Mouse (Mus musculus) neural tube, embryonic 10.5 days (tissue): ENCODE data around the gene Shroom3.

Experiments used
- DNase-seq: peaks from one replicate; pipeline ENCODE4 v3.0.0-alpha.2; 2017; ENCODE audit warnings: low spot score; ENCODE audit errors: extremely low spot score

Shroom3 gene

DNA sequence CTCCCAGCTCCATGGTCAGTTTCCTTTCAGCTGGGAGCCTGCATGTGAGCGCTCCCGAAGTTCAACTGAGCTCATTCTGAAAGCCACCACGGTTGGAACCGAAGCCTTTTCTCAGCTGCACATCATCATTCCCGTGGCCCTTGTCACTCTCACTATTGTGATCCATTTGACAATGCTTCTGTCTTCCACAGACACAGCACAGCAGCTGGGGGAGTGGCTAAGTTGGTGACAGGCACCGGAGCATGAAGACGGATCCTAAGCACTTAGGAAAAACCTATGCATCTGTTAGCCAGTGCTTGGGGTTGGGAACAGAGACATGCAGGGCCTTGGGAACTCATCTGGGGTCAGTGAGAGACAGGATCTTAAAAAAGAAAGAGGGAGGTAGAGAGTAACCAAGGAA lies 121.1 kb downstream of the Shroom3 start:
- no peak for DNase-seq

DNA sequence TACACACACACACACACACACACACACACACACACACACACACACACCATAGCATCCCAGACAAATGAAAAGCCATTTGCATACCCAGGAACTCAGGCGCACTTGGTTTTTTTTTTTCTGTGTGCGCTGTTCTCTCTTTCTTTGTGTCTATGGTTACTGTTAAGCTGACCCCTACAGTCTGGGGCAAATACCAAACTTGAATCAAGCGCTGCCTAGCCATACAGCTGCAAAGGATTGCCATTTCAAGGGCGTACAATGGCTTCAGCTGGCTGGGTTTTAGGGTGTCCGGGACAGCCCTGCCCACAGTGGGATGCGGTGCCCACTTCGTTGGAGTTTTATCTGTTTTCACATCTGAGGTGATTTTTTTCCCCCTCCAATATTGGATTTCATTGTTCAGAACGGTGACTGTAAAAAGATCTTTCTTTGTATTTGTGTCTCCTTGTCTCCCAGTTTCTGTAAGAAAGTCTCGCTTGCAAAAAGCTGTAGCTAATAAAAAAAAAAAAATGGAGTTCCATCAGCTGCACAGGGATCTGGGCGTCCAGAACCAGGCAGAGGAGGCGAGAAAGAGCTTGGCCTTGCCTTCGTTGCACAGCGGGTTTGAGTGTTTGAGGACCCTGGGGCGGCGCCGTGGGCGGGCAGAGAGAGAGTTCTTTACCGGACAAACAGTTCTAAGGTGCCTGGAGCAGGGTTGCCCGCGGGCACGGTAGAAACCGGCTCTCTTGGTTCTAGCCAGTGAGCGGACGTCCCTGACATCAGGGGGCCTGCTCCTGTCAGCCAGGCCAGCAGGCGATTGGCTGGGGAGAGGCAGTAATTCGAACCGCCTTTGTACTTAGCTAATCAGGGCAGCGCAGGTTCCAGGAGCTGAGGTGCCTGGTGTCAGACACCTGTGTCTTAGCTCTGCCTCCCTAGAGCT lies 125.5 kb downstream of the Shroom3 start:
- DNase-seq = peak; percentile 77

DNA sequence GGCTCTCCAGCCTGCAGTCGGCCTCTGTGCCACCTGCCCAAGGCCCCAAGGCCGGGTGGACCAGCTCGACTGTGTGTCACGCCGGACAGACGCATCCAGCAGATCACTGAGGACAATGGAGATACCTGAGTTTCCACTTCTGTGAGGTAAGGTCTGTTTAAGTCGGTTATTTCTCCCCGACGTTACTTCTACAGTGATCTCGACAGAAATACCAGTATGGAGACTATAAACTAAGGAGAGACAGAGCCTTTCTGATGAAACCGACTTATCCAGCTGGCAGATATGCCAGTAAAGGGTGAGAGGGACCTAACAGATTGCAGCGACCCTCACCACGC lies 126.1 kb downstream of the Shroom3 start:
- no peak for DNase-seq

DNA sequence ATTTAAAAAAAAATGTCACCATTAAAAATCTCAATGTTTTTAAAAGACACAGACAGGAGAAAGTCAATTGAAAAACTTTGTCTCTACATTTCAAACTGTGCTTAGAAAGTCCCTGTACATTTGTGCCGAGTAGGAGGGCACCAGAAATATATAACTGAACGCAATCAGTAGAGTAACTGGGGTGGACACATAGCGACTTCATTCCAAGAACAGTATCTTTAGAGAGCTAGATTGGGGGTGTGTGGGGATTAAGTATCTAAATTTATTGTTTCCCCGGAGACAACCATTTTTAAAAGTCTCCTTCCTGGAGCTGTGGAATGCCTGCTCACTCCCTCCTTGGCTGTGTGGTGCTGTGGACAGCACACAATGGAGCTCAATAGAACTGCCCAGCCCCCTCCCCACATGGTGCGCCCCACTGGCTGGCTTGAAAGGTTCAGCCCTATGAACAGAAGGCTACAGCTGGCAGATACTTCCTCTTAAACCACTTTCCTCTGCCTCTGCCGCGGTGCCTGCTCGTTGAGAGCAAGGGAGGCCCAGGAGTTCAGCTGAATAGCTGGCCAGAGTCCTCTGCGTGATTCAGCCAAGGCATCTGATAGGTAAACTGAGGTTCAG lies 127.8 kb downstream of the Shroom3 start:
- peak; percentile 72 for DNase-seq

DNA sequence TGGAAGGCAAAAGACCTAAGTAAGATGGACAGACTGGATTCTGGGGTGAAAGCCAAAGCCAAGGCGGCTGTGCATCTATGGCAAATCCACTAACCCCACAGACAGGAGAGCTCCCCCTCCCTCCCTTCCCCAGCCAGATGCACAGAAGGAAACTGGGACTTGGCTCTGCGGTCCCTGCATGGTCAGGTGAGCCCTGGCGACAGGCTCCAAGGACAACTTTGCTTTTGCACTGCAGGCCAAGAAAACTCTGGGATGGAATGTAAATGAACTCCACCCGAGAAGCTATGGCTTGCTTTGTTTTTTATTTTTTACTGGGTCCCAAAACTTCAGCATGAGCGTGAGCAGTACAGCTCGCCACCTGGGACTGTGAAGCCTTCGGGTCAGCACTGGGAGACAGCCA lies 128.5 kb downstream of the Shroom3 start:
- peak; percentile 24 for DNase-seq

DNA sequence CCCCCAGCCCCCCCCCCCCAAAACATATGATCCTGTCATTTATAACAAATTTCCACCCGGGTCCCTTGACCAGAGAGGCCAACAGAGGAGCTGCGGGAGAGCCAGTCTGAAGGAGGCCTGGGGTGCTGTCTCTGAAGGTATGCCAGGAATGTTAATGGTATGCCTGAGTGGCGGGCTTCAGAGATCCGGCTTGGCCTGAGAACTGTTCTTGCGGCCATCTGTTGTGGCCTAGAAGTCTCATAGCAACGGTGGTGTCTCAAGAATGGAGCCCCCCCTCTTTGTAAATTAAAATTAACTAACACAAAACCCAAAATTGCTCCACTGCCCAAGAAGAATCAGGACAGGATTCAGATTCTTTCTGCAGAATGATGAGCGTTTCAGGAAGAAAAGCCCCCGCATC lies 129.7 kb downstream of the Shroom3 start:
- peak; percentile 61 for DNase-seq

DNA sequence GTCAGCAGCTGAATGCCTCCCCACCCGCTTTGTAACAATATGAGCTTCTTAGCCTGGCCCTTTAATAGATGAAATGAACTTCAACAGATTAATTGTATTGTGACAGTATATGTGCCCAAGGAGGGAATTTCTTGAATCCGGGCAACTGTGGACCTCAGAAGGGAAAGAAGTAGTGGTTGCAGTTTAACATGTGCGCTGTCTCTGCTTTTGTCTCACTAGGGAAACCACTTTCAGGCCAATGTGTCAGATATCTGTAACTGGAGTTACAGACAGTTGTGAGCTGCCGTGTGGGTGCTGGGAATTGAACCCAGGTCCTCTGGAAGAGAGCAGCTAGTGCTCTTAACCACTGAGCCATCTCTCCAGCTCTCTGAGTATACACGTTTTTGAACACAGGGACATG lies 130.3 kb downstream of the Shroom3 start:
- peak; percentile 19 for DNase-seq

DNA sequence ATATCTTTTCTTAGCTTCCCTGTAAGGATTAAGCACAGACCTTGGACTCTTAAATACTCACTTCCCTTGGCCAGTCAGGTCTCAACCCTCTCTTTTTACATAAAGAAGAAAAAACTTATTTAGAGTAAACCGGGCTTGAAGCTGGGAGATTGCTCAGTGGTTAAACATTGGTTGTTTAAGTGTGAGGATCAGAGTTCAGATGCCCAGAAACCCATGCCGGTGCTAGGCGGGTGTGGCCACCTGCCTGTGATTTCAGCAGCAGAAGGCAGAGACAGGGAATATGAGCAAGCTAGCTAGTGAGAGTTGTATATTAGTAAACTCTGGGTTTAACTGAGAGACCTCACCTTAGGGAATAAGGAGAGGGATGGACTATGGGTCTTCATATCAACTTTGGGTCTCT lies 131.4 kb downstream of the Shroom3 start:
- DNase-seq = no peak

DNA sequence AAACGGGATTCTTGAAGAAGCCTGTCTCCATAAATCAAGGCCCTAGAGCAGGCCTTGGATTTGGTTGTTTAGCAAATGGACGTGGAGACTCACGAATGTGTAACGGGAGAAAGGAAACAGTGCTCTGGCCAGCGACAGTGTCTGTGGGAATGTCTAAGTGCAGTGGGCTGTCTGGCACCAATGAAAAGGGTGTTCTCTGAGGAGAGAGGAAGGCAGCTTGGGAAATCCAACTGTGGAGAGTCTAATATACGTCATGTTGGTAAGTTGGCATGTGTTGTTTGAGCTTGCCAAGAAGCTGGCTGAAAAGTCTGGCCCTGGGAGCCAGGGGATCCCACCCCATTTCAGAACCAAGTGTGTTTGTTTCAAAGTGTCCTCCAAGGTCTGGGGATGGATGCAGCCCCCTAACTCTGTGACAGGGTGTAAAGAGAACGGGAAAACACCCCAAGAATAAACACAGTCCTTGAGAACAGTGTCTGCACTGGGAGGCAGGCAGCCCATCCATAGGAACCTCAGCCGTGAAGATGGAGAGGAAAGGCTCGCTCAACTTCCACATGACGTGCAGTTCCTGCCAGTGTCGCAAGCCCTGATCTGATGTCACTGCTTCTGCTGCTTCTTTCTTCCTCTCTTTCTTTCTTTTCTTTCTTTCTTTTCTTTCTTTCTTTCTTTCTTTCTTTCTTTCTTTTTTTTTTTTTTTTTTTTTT lies 134.0 kb downstream of the Shroom3 start:
- DNase-seq = peak; percentile 16

DNA sequence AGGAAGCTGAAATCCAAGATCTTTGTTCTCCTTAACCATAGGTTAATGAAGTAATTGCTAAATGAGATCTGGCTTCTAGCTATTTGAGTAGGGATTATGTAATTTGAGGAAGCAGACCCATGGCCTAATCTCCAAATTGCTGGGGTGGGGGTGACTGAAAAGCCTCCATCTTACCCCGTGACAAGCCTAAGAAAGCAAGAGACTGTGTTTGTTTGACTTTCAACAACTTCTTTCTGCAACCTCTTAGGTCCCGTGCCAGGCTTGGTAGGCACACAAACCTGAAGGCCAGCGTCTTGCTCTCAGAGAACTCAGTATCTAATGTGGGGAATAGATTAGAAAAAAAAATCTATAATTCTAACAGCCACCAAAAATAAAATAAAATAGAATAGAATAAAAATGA lies 138.1 kb downstream of the Shroom3 start:
- DNase-seq = no peak

DNA sequence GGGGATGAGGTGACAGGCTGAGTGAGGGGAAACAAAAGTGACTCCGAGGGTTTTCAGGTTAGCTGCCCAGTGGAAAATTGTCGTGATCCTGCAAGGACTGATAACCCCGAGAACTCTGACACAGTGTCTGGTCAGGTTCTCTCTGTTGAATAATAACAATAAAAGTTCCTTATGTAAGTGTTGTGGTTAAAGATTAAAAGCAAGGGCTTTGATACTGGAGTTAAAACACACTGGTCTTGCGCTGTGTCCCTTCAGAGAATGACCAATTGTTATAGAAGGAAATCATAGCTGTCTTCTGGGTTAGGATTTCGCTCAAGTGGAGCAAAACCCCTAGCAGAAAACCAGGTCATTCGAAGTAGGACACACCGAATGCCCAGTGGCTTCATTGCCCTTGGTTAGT lies 140.3 kb downstream of the Shroom3 start:
- DNase-seq = no peak

DNA sequence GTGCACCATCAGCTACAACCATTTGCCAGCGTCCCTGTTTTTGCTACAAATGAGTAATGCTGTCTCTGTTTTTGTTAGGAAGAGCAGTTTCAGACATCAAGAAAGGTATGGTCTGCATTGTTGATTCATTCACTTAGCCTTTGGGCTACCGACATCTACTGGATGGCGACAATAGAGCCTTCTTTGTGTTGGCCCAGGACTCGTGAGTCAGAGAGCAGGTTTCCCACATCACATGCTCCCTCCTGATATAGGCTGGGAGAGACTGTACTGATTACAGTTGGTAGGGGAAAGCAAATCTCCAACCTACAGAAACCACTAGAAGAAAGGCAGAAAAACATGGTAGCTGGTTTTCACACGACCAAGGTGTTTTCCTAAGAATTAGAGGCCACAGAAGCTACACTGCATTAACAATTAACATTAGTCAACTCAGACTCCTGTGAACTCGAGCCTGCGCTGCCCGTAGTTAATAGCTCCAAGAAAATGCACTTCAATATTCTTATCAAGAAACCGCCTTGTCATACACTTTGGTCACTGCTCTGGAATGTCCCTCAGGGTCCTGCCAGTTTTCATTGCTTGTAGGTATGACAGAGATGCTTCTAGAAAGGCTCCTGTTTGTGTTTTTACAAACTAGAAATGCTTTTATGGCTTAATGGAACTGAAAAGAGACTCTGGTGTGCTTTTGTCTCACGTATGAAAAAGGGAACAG lies 141.2 kb downstream of the Shroom3 start:
- DNase-seq = no peak

DNA sequence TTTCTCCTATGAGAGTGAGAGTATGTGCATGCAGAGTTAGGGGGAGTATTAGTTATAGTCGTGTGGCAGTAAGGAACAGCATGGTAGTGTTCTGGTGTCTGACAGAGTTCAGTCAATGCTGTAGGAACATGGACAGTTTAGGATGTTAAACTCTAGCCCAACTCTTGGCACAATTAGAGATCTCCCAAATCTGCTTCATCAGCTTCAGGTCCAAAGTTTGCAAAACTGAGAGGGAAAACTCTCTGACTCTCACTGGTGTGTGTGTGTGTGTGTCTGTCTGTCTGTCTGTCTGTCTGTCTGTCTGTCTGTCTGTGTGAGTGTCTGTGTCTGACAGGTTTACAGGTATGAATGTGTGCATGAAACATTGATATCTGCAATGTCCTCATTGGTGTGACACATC lies 147.2 kb downstream of the Shroom3 start:
- no peak for DNase-seq

DNA sequence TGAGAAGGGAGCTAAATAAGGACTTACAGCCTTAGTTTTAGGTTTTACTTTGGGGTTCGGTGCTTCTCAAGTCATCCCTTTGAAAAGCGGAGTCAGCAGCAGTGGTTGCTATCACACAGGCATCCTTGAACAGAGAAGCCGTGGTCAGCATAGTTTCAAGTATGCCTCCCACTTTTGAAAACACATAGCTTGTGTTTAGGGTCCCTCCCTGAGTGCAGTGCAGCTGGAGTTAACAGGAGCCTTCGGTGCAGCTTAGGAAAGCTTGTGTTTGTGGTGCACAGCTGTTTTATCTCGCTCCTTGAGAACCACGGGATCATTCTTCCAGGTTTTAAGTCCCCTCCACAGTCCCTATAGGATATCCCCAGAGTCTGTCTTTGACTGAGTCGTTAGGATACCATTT lies 151.3 kb downstream of the Shroom3 start:
- DNase-seq = no peak

DNA sequence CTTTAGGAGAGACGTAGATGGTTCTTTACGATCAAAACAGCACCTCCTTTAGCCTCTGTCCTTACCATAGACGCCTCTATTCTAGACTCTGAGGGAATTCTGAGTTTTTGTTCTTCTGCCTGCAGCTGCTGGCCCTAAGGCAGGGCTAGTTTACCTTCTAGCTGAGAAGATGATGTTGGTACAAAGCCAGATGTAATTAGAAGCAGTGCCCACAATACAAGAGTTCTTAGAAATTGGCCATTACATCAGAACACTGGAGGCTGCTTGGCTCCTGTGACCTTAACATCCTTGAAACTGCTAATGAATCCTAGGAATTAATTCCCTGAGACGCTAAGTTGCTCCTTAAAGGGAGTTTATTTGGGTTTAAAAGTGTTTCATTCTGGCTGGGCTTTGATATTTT lies 154.1 kb downstream of the Shroom3 start:
- no peak for DNase-seq

DNA sequence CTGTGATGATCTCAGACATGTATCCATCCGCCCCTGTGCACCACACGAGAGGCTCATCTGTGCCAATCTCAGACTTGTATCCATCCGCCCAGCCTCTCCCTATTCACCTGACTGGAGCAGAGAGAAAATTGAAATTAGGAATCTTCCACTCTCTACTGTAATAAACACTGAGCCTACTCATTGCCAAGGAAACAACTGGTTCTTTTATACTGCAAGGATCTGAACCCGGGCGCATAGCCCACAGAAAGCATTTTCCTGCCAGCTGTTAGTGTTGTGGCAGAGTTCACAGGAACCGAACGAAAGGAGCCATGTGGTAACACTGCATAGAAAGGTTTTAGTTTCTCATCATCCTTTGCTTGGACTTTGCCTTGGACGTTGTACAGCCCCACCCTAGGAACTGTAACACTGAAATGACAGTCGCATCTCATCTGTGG lies 155.1 kb downstream of the Shroom3 start:
- no peak for DNase-seq

DNA sequence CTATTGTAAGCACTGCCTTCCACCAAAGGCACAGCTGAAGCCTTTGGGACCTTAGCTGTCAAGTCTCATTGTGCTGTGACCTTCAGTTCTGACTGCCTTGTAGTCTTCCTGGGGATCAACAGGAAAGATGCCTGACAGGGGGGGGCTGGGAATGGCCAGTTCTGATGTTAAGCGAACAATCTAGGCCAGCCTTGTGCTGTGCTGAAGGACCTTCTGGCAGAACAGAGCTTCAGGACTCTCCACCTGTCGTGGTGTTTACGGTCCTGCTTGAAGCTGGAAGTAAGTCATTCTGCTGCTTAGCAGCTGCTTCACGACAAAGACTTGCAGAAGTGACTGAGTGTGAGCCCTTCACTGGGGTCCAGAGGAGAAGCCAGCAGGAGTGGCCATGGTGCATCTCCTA lies 156.1 kb downstream of the Shroom3 start:
- DNase-seq = no peak

DNA sequence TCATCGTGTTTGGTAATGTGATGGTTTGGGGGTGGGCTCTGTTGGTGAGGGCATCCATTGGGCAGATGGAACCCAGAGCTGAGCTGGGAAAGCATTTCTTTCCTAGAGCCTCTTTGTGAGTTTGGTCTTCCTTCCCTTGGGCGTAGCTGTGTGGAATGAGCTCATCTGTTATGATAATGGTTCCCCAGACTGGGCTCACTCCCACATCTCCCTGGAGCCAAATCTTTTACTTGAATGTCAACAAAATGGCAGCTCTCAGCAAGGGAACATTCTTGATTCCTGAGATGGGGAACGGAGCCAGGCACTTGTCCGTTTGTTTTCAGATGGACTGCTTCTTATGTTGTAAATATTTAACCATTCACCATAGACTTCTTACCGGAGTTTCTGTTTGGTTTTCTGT lies 158.2 kb downstream of the Shroom3 start:
- DNase-seq = no peak

DNA sequence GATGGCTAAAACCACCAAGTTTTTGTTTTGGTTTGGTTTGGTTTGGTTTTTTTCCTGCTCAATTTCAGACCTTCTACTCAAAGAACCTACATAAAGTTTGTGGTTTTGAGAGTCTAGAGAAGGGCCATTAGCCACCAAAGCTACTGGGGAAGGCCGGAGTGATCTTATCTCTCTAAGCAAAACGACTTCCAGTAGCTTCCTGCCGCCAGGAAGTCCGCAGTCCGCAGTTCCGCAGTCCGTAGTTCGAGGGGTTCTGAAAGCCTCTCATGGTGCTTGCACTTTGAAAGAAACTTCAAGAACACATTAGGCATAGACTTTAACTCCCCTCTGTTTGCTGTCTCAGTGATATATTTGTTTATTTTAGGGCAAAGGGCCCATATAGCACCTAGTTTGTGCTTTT lies 159.2 kb downstream of the Shroom3 start:
- DNase-seq = no peak

DNA sequence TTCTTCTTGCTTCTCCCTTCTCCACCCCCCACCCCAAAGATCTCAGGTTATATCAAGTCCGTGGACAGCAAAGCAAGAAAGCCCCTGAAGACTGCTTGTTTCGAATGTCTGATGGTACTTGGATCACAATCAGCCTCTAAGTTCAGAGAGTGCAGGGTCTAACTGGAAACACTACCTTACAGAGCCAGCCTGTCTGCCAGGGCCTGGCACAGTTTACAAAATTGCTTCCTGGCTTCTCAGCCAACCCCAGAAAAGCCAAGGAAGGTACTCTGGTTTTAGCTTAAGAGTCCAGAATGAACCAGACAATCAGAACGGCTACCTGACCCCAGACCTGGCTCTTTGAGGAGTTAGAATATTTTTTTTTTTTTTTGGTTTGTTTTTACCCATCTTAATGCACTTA lies 159.6 kb downstream of the Shroom3 start:
- no peak for DNase-seq

DNA sequence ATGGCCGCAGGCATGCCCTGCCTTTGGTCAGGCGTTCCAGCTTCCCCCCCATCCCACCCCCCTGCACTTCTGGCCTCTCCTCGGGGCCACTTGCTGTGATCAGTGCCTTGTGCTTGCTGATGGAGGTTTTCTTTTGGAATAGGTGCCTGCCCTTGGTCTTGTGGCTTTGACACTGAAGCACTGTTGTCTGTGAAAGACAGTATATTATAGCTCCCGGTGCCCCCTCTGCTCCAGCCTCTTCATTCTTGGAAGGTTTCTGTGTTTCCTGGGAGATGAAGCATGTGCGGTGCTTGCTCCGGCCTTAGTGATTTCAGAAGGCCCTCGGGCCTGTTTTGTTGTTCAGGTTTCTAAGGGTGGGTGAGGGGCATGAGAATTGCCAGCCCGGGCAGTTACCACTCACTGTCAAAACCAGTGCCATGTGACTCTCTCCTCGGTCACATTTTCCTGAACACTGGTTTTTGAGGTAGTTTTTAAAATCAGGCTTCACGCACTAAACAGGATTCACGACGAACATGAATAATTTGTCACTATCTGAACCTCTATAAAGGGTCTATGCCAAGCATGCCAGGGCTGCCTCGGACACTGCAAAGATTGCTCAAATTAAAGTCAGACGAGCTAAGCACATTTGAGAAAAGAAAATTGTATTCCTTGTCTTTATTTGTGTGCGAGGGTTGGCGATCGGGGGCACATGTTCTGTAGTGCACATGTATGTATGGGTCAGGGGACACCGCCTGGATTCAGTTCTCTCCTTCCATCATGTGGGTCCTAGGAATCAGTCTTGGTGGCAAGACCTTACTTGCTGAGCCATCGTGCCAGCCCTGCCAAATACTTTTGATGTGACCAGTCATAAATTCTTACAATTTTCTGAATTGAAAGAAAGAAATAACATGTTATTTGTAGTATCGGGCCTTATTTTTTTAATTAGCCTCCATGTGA lies 160.9 kb downstream of the Shroom3 start:
- peak; percentile 68 for DNase-seq
